Mouse (Mus musculus): Measurements from ENCODE around the gene Gpd1.

DNA sequence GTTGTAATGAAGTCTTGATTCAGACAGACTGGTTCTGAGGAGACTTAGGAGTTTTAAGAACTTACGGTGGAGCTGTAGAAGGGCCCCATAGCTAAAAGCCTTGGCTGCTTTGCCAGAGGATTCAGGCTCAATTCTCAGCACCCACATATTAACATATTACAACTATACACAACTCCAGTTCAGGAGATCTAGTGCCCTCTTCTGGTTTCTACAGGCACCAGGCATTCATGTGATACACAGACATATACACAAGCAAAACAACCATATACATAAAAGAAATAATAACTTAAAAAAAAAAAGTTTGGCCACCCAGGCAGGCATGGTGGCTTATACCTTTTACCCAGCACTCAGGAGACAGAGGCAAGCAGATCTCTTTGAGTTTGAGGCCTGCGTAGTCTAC is 49.8 kb upstream of the Gpd1 start:
- TF ChIP-seq CTCF (IDR thresholded peaks at IDR 0.05; ENCODE audit: low read depth, low read length) (no peak), EP300 (IDR thresholded peaks at IDR 0.05; ENCODE audit: insufficient read depth, low read depth, low read length) (no peak), POLR2A (IDR thresholded peaks at IDR 0.05; ENCODE audit: insufficient read depth, low read length) (no peak)
